Mouse (Mus musculus): ENCODE measurements around the gene Slc15a3.

Gene Slc15a3

GRCm38 (mm10) chr19:10907891-10908290 lies 68.4 kb downstream of the Slc15a3 start:
- in situ Hi-C loops (cut with MboI, MseI): no loop called here
